Mouse (Mus musculus) E14TG2a.4 (cell line): ENCODE measurements around the gene Rtl8b.
"Not testable (repeated sequence)": the region's sequence is repeated elsewhere in the genome, so short reads cannot be mapped to it uniquely, and the experiment has no call there.

Source experiments
- CTCF ChIP-seq: conservative IDR thresholded peaks from 2 replicates; pipeline ENCODE4 v1.5.1; 2014; ENCODE audit warnings: low read length
- NANOG ChIP-seq: IDR thresholded peaks from 2 replicates; pipeline ENCODE4 v1.6.1; 2014; ENCODE audit warnings: borderline replicate concordance, low read length, mixed read lengths
- POU5F1 ChIP-seq: IDR thresholded peaks from 2 replicates; pipeline ENCODE4 v1.6.1; 2014; ENCODE audit warnings: low read length, borderline replicate concordance

- not testable (repeated sequence) for TF ChIP-seq CTCF, POU5F1, NANOG
Observed at GRCm38 (mm10) chrX:53642980-53643961, 26.9 kb downstream of the Rtl8b start, which contains the start of gene Rtl8a.
